Mouse (Mus musculus) mouse trophoblast stem cell (cell line): ENCODE results near the gene Tmem30c.

ENCODE experiments used
- in situ Hi-C, 2 experiments: fragments of 300-500 bp; cut with MseI, MboI; formaldehyde crosslinking; loops; 2 replicates in 1 of 2; 3 replicates in 1 of 2; pipeline ENCODE4 v1.15.1; 2025

Gene Tmem30c

DNA sequence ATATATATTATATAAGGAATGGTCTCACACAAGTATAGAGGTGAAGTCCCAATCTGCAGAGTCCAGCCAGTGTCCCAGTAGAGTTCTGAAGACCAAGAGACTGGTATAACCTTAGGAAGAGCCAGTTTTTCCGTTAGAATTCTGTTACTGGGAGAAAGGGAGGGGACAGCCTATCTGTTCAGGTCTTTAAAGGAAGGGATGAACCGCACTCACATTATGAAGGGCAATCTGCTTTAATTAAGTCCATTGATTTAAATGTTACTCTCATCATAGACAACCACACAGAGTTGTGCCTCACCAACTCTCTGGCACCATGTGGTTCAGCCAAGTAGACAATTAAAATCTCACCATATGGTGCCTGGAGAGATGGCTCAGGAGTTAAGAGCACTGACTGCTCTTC lies at the start of gene Tmem30c:
TSS of gene Tmem30c (minus strand) at position 101 of the 400 bp plus-strand sequence.
- in situ Hi-C loops, result no loop called here

DNA sequence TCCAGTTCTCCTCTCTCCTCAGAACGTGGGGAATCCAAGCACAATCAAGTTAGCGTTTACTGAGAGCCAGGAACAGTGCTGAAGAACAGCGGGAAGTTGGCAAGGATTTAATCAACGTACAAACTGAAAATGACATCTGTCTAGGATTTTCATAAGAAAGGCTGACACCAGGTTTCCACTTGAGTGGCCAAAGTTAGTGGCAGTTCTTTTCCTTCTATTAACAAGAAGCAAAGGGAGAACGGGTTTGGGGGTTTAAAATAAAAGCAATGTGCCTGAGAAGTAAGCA lies 47.9 kb upstream of the Tmem30c start:
- in situ Hi-C loops, result no loop called here

GRCm38 (mm10) chr16:57339765-57340612 lies 47.3 kb upstream of the Tmem30c start:
- in situ Hi-C loops, result no loop called here

- in situ Hi-C loops, result no loop called here
These were observed 44.2 kb upstream of the Tmem30c start for GRCm38 (mm10) chr16:57336770-57337423.

GRCm38 (mm10) chr16:57332301-57332700 lies 39.6 kb upstream of the Tmem30c start:
- in situ Hi-C loops, result no loop called here

GRCm38 (mm10) chr16:57330111-57330510 lies 37.4 kb upstream of the Tmem30c start:
- in situ Hi-C loops, result no loop called here

DNA sequence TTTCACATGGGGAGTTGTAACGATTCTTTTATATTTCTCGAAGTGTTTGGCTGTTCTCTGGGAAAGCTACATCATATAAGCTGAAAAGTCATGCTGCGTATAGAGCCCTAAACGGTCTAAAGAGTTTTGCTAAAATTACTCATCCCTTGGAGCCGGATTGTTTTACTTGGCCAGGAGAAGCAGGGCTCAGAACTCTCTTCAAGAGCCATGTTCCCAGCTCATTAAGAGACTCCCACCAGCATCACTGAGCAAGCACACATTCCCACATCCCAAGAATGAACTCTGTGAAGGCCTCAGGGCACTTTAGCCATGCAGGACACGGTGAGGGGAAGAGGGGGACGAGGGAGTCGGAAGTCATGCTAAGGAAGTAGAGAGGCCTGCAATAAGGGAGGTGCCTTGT lies 36.4 kb upstream of the Tmem30c start:
- in situ Hi-C loops, result no loop called here

- in situ Hi-C loops, result no loop called here
These were observed 34.3 kb upstream of the Tmem30c start for GRCm38 (mm10) chr16:57326996-57327395.

DNA sequence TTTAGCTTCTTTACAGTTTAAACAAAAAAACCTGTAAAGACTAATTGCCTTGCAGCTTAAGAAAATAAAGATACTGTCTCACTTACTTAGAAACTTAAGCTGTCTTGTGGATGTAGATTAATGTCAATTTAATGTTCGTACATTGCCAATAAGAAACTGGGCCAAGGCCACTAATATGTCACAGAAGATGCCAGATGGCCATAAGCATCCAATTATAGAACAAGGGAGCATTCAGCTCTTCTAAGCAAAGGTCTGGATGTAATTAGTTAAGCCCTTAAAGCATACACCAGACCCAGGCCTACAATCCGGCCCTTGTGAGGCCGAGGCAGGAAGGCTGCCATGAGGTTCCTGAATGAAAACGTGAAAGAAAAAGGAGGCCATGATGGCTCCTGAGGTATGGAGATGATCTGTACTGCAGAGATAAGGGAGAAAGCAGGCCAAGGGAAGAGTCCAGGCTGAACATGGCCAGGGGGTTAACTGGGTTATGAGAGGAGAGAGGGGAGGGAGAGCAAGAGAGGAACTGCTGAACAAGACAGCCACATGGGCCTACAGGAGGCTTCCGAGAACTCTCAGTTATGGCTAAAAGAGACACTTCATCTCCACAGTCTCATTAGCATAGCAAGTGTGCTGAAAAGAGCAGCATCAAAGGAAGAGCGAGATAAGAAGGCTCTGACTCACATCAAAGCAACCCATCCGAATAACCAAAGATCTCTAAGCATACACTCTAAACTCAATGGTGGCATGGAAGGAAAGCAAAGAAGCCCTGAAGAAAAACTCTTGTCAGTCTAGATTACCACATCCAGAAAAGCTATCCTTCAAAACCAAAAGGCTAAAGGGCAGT lies 26.8 kb upstream of the Tmem30c start:
- in situ Hi-C loops, result no loop called here

GRCm38 (mm10) chr16:57318637-57319125 lies 26.0 kb upstream of the Tmem30c start:
- in situ Hi-C loops, result no loop called here

- in situ Hi-C loops, result no loop called here
These were observed 25.4 kb upstream of the Tmem30c start for GRCm38 (mm10) chr16:57317882-57318636.

DNA sequence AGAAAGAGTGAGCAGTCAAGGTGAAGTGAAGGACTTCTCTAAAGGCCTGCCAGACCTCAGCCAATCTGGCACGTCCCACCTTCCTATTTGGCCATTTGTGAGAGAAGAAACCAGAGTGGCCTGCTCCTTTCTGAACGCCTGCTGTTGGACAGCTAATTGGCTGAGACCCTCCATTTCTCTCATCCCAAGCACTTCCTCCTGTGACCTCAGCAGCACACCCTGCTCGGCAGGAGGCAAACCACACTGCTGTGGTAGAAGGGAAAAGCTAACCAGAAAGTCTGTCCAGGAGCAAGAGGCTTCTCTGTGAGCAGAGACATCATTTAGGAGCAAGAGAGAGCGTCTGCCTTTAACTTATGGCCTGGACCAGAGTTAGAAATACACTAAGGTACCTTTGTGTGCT lies 24.5 kb upstream of the Tmem30c start:
- in situ Hi-C loops, result no loop called here

DNA sequence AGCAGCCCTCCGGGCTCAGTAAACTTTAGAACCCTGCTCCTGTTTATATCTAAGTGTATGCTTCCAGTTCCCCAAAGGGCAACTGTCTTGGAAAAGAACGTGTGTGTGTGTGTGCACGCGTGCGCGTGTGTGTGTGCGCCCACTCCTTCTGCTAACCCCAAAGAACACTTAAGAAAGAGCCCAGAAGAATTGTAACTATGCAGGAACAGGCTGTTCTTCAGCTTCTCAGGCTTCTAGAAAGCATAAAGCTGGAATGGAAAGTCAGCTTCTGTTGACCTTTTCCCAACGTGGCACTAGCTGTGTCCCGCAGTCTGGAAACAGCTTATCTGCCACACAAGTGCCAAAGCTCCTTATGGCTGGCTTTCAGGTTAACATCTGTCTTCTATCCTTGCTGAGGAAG lies 22.4 kb upstream of the Tmem30c start:
- in situ Hi-C loops, result no loop called here

GRCm38 (mm10) chr16:57314236-57314635 lies 21.6 kb upstream of the Tmem30c start:
- in situ Hi-C loops, result no loop called here

DNA sequence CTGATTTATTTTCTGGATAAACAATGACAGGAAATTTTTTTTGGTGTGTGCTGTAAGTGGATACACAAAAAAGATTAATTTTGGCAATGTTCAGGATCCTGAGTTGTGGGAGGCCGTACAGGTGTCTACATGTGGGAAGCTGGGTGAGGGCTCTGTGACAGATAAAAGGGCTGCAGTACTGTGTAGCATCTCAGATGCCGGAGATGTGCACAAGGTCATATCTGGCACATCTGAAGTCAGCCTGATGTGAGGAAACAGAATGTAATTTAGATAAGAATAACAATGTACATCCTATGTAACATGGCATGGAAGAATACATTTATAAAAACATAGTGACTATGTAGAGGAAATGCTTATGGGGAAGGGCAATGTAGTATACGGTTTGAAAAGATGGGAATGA lies 20.8 kb upstream of the Tmem30c start:
- in situ Hi-C loops, result no loop called here

- in situ Hi-C loops, result no loop called here
These were observed 19.5 kb upstream of the Tmem30c start for GRCm38 (mm10) chr16:57312130-57312529.

- in situ Hi-C loops, result no loop called here
These were observed 12.8 kb upstream of the Tmem30c start for GRCm38 (mm10) chr16:57305463-57305862.

DNA sequence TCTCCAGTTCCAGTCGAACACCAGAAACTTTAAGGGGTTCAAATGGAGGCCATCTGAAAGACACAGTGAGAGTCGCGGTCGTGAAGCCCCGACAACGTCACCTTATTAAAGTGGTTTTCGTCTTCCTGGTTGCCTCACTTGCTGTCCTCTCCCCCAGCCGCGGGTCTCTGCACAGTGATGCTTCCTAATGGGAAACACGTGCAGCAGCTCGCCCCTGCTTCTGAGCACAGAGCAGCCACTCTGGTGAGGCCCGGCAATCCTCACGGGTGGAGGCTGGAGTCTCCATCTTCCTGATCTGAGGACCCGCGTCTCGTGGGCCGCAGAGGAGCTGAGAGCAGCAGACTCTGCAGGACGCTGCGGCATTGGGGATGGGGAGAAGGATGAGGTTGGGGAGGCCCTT lies 11.1 kb upstream of the Tmem30c start:
- in situ Hi-C loops, result no loop called here

DNA sequence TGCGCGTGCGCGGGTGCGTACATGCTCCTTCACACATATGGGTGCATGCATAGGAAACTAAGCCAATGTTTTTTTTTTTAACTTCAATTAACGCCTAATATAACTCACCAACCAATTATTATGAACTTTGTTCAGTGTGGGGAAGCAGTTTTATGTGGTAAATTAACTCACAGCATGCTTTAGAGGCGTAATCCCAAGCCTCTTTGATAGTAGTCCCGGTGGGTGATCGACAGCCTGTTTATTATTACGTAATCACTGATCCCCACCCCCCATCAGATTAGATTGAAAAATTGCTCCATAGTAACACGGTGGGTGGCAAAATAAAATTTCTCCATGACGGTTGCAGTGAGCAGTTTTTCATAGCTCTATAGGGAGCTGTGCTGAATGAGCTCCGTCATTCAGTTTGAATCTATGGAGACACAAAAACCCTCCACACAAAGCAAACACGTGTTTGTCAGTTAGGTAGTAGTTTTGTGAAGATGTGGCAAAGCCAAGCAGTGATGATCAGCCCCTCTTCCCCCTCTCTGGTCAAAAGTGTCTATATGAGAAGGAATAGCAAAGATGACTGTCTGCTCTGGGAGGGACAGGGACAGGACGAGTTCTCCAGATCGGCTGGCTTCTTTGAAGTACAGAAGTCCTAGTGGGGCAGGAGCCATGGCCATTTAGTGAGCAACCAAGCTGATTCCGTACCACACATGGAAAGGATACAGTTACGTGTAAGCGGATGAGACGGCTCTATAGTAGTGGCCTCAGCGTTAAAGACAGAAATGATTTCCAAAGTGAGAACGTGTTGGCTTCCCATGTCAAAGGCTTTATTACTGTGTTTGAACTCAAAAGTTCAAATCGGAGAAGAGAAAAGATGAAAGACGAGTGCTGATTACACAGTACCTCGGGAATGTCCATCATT lies 10.4 kb upstream of the Tmem30c start:
- in situ Hi-C loops, result no loop called here

DNA sequence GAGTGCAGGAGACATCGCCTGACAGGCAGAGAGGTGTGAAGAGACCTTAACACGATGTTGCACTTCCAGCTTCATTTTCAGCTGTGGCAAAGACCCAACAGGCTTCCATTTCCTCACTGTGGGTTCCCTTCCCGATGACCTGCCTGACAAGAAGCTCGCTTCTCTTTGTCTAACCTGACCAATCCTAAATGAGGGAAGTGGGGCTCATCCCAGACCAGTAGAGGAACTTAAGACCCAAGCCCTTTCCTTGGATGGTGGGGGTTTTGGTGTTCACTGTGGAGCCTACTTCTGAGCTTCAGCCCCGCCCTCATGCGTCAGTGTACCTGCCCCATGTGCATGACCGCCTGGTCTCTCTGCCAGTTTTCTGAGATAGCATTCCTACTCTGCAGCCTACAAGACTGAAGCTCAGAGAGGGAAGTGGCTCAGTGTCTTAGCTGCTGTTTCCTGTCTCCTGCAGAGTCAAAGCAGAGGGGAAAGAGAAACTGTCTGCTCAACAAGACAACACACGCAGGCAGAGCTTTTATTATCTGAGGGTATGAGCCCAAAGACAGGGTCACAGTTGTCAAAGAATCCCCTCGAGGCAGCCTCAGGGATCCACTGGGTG lies 8.9 kb upstream of the Tmem30c start:
- in situ Hi-C loops, result no loop called here
